Mouse (Mus musculus) kidney, embryonic 15.5 days (tissue): ENCODE results near the gene Dpagt1. TPM values are rescaled to one million over a fixed set of nuclear protein-coding genes. Genes with fewer than 3 reads are reported as not detected.
"Not testable (repeated sequence)": the region's sequence is repeated elsewhere in the genome, so short reads cannot be mapped to it uniquely, and the experiment has no call there.

Experiments
- ATAC-seq: fragments of 200-750 bp; cut with Nextera tagmentation; replicated peaks from 2 replicates; pipeline ENCODE4 v1.8.0; 2017; ENCODE audit warnings: moderate TSS enrichment; ENCODE audit not compliant: low FRiP score
- H3K27ac ChIP-seq: fragments of 300-500 bp; sonication (generic); 2 replicates; pipeline ENCODE4 v1.5.1; 2015; ENCODE audit warnings: mild to moderate bottlenecking, inconsistent platforms
- H3K27me3 ChIP-seq: fragments of 300-500 bp; sonication (generic); 2 replicates; pipeline ENCODE4 v1.6.1; 2015; ENCODE audit warnings: inconsistent platforms
- H3K36me3 ChIP-seq: fragments of 300-500 bp; sonication (generic); 2 replicates; pipeline ENCODE4 v1.6.1; 2015; ENCODE audit warnings: inconsistent platforms
- H3K4me1 ChIP-seq: fragments of 300-500 bp; sonication (generic); 2 replicates; pipeline ENCODE4 v1.6.1; 2015; ENCODE audit warnings: inconsistent platforms
- H3K4me2 ChIP-seq: fragments of 300-500 bp; sonication (generic); 2 replicates; pipeline ENCODE4 v1.6.1; 2015; ENCODE audit warnings: moderate library complexity, mild to moderate bottlenecking, inconsistent platforms
- H3K4me3 ChIP-seq: fragments of 300-500 bp; sonication (generic); replicated peaks from 2 replicates; pipeline ENCODE4 v1.5.1; 2015; ENCODE audit warnings: mild to moderate bottlenecking, inconsistent platforms
- H3K9ac ChIP-seq: fragments of 300-500 bp; sonication (generic); 2 replicates; pipeline ENCODE4 v1.6.1; 2015; ENCODE audit warnings: mild to moderate bottlenecking, inconsistent platforms
- H3K9me3 ChIP-seq: fragments of 300-500 bp; sonication (generic); replicated peaks from 2 replicates; pipeline ENCODE4 v1.6.1; 2016; ENCODE audit warnings: inconsistent platforms
- WGBS: fragments of 180-500 bp; shearing (Covaris S2); methylation state at CpG from one replicate; pipeline ENCODE4 v1.1.7; 2015; ENCODE audit warnings: mixed read lengths; 5-methylcytosine and 5-hydroxymethylcytosine counted together
- polyA plus RNA-seq: library from polyadenylated mRNA; unstranded; fragments of >200 nt; fragmentation: Nextera tagmentation; extraction: Ambion mirVana; gene quantifications from 2 replicates; pipeline ENCODE4 v1.2.1, GENCODE M21; 2015

Dpagt1 gene
- polyA plus RNA-seq, 1 experiment from 2014 or later: 46.7 TPM

- Histone ChIP-seq H3K27ac (peak within 1 kb of the TSS; percentile 100), H3K9ac (peak within 1 kb of the TSS; percentile 91), H3K9me3 (no peaks in the 10 kb centered on the region), H3K4me1 (peaks cover 18% of the 10 kb centered on the region), H3K4me3 (peak within 1 kb of the TSS; percentile 95), H3K36me3 (peaks cover 50% of the 10 kb centered on the region), H3K4me2 (peak within 1 kb of the TSS; percentile 77), H3K27me3 (no peaks in the 10 kb centered on the region)
- peak; percentile 95 for ATAC-seq
- WGBS: 0% methylated on average over 39 of the region's 39 CpGs
Measured at GRCm38 (mm10) chr9:44343781-44344421, 18.1 kb downstream of the Dpagt1 start, which contains the start of gene Hmbs. Hmbs (minus strand) TSS chr9:44344228.

GRCm38 (mm10) chr9:44345570-44346433 is 20.0 kb downstream of the Dpagt1 start:
- Histone ChIP-seq H3K9ac (no peak overlapping the region), H3K4me3 (no peak overlapping the region), H3K9me3 (no peaks in the 10 kb centered on the region), H3K27ac (no peak overlapping the region), H3K36me3 (peaks cover 52% of the 10 kb centered on the region), H3K27me3 (no peaks in the 10 kb centered on the region), H3K4me1 (peaks cover 18% of the 10 kb centered on the region), H3K4me2 (no peak overlapping the region)
- no peak for ATAC-seq
- WGBS: 92% methylated on average over 6 of the region's 6 CpGs

GRCm38 (mm10) chr9:44347166-44347565 is 21.3 kb downstream of the Dpagt1 start:
- H3K27me3 ChIP-seq: no peaks in the 10 kb centered on the region
- 90% methylated on average over 9 of the region's 9 CpGs for WGBS
- H3K9ac ChIP-seq: no peak overlapping the region
- peaks cover 16% of the 10 kb centered on the region for H3K4me1 ChIP-seq
- H3K36me3 ChIP-seq: peaks cover 57% of the 10 kb centered on the region
- H3K9me3 ChIP-seq: no peaks in the 10 kb centered on the region
- no peak for ATAC-seq
- no peak overlapping the region for H3K27ac ChIP-seq
- H3K4me2 ChIP-seq: no peak overlapping the region
- H3K4me3 ChIP-seq: no peak overlapping the region

- H3K4me1 ChIP-seq: peaks cover 11% of the 10 kb centered on the region
- no peak overlapping the region for H3K27ac ChIP-seq
- no peak overlapping the region for H3K4me3 ChIP-seq
- H3K27me3 ChIP-seq: no peaks in the 10 kb centered on the region
- H3K4me2 ChIP-seq: no peak overlapping the region
- no peak overlapping the region for H3K9ac ChIP-seq
- WGBS: 91% methylated on average over 4 of the region's 4 CpGs
- peaks cover 62% of the 10 kb centered on the region for H3K36me3 ChIP-seq
- no peaks in the 10 kb centered on the region for H3K9me3 ChIP-seq
- ATAC-seq: no peak
Measured at GRCm38 (mm10) chr9:44347621-44348020, 21.8 kb downstream of the Dpagt1 start.

GRCm38 (mm10) chr9:44348546-44348945 is 22.7 kb downstream of the Dpagt1 start:
- no peak overlapping the region for H3K4me2 ChIP-seq
- H3K4me1 ChIP-seq: peaks cover 3% of the 10 kb centered on the region; the same call in 1 of the 2 replicates
- no peak for ATAC-seq
- H3K9ac ChIP-seq: no peak overlapping the region
- H3K27ac ChIP-seq: no peak overlapping the region
- WGBS: 97% methylated on average over 4 of the region's 4 CpGs
- H3K27me3 ChIP-seq: no peaks in the 10 kb centered on the region
- H3K4me3 ChIP-seq: no peak overlapping the region
- peaks cover 71% of the 10 kb centered on the region for H3K36me3 ChIP-seq
- no peaks in the 10 kb centered on the region for H3K9me3 ChIP-seq

- ATAC-seq: no peak
Measured at GRCm38 (mm10) chr9:44351396-44351795, 25.6 kb downstream of the Dpagt1 start.

GRCm38 (mm10) chr9:44352337-44352736 is 26.5 kb downstream of the Dpagt1 start:
- H3K9ac ChIP-seq: no peak overlapping the region
- H3K27me3 ChIP-seq: no peaks in the 10 kb centered on the region
- H3K27ac ChIP-seq: no peak overlapping the region
- ATAC-seq: no peak
- no peaks in the 10 kb centered on the region for H3K9me3 ChIP-seq
- peaks cover 98% of the 10 kb centered on the region for H3K36me3 ChIP-seq
- H3K4me3 ChIP-seq: no peak overlapping the region
- no peaks in the 10 kb centered on the region for H3K4me1 ChIP-seq
- no peak overlapping the region for H3K4me2 ChIP-seq
- WGBS: 91% methylated on average over 10 of the region's 10 CpGs

More at GRCm38 (mm10) chr9:44351396-44351795, 25.6 kb downstream of the Dpagt1 start:
- Histone ChIP-seq H3K4me2 (no peak overlapping the region), H3K27ac (no peak overlapping the region), H3K4me1 (no peaks in the 10 kb centered on the region), H3K9me3 (no peaks in the 10 kb centered on the region), H3K27me3 (no peaks in the 10 kb centered on the region), H3K36me3 (peaks cover 98% of the 10 kb centered on the region), H3K9ac (no peak overlapping the region), H3K4me3 (no peak overlapping the region)
- WGBS: 94% methylated on average over 4 of the region's 4 CpGs

- Histone ChIP-seq H3K36me3 (peaks cover 98% of the 10 kb centered on the region), H3K4me2 (no peak overlapping the region), H3K9ac (no peak overlapping the region), H3K27ac (no peak overlapping the region), H3K9me3 (no peaks in the 10 kb centered on the region), H3K4me3 (no peak overlapping the region), H3K27me3 (no peaks in the 10 kb centered on the region), H3K4me1 (no peaks in the 10 kb centered on the region)
- no peak for ATAC-seq
- WGBS: 95% methylated on average over 6 of the region's 6 CpGs
Measured at GRCm38 (mm10) chr9:44353142-44353541, 27.3 kb downstream of the Dpagt1 start.

GRCm38 (mm10) chr9:44357207-44357606 is 31.4 kb downstream of the Dpagt1 start:
- H3K9ac ChIP-seq: no peak overlapping the region
- no peak overlapping the region for H3K4me2 ChIP-seq
- H3K4me3 ChIP-seq: no peak overlapping the region
- H3K27me3 ChIP-seq: no peaks in the 10 kb centered on the region
- no peak for ATAC-seq
- no peaks in the 10 kb centered on the region for H3K9me3 ChIP-seq
- H3K36me3 ChIP-seq: peaks cover 77% of the 10 kb centered on the region
- WGBS: 73% methylated on average over 4 of the region's 4 CpGs
- H3K27ac ChIP-seq: no peak overlapping the region
- H3K4me1 ChIP-seq: peaks cover 8% of the 10 kb centered on the region

GRCm38 (mm10) chr9:44361190-44361917 is 35.5 kb downstream of the Dpagt1 start, which contains the start of gene Vps11:
Vps11 (minus strand) TSS chr9:44361670.
- peak within 1 kb of the TSS; percentile 80 for H3K4me3 ChIP-seq
- H3K4me2 ChIP-seq: peak within 1 kb of the TSS; percentile 76
- WGBS: under 1% methylated on average over 44 of the region's 44 CpGs
- H3K9ac ChIP-seq: peak within 1 kb of the TSS; percentile 85
- ATAC-seq: peak; percentile 89
- H3K27ac ChIP-seq: peak within 1 kb of the TSS; percentile 80
- H3K27me3 ChIP-seq: no peaks in the 10 kb centered on the region
- no peaks in the 10 kb centered on the region for H3K9me3 ChIP-seq
- H3K4me1 ChIP-seq: peaks cover 8% of the 10 kb centered on the region
- H3K36me3 ChIP-seq: peaks cover 35% of the 10 kb centered on the region

- not testable (repeated sequence) for H3K27me3 ChIP-seq, H3K4me1 ChIP-seq, H3K9me3 ChIP-seq
- WGBS: 43% methylated on average over 4 of the region's 4 CpGs
- peak overlapping the region; percentile 76 for H3K4me2 ChIP-seq
- peaks cover 29% of the 10 kb centered on the region for H3K36me3 ChIP-seq
- H3K9ac ChIP-seq: peak overlapping the region; percentile 85
- peak; percentile 40; the same call in 1 of the 2 replicates for ATAC-seq
- peak overlapping the region; percentile 80 for H3K27ac ChIP-seq
- H3K4me3 ChIP-seq: peak overlapping the region; percentile 80
Measured at GRCm38 (mm10) chr9:44361931-44362330, 36.1 kb downstream of the Dpagt1 start.

- peaks cover 5% of the 10 kb centered on the region for H3K36me3 ChIP-seq
- H3K9ac ChIP-seq: no peak overlapping the region
- H3K27me3 ChIP-seq: no peaks in the 10 kb centered on the region
- ATAC-seq: no peak
- H3K4me3 ChIP-seq: no peak overlapping the region
- no peak overlapping the region for H3K4me2 ChIP-seq
- H3K9me3 ChIP-seq: no peaks in the 10 kb centered on the region
- H3K27ac ChIP-seq: no peak overlapping the region
- peaks cover 8% of the 10 kb centered on the region for H3K4me1 ChIP-seq
- 59% methylated on average over 3 of the region's 3 CpGs for whole genome bisulfite sequencing
Measured at GRCm38 (mm10) chr9:44364480-44364879, 38.7 kb downstream of the Dpagt1 start.
